In the genomic region with DNA sequence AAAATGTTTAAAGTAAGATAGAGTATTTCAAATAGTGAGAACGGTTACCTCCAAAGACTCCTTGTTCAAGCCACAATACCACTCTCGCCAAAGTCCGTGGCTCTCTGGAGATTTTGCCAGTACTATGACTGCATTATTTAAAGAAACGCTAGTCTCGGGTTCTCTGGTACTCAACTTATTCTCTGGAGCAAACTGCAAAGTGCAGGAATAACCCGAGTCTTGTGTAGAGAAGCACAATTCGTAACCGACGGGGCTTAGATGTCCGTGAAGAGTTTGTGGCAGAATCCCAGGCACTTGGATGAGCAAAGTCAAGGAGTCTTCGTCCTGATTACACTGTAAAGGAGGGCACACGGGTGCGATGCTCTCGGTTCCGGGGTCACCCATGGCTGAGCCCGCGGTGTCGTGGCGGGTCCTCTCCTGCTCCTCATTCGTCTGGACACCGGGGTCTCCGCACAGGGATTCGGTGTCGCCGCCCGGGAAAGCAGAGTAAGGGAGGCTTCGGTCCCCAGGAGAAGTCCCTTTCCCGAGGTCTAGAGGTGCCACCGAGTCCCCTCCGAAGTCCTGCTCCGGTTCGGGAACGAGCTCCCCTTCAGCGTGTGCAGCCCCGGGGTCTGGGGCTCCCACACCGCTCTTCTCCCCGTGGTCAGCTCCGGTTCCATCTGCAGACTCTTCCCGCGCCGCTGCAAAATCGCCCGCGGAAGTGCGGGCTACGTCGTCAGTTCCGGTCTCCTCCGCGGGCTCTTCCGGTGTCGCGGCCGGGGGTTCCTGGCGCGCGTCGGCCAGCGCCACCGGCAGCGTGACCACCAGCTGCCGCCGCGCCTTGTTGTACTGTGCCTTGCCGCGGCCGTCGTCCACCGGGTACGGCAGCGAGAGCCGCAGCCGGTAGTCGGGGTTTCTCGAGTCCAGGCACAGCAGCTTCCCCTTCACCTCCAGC, we compare ENCODE assay signal across 8 mouse cellular contexts. TPM values are rescaled to one million over a fixed set of nuclear protein-coding genes. Genes with fewer than 3 reads are reported as not detected.
A peak's percentile ranks its signal among the peaks of the same experiment; 100 is the strongest.
DNase-seq lines count a peak whose midpoint lies in the region; ATAC-seq and TF ChIP-seq lines count a peak whose summit lies in the region.

Gene Gm49383, minus strand, starts transcription at position 661 of the 934 bp plus-strand sequence.

- peaks cover 41% of the 10 kb centered on the region for H3K36me3 ChIP-seq in heart, embryonic 13.5 days
- 0 out of 2 replicates have a peak, but pooled peaks cover 3% of the 10 kb centered on the region for H3K36me3 ChIP-seq in kidney, postnatal 0 days (ENCODE audit: insufficient read depth, low read length)
- peaks cover 10% of the 10 kb centered on the region for H3K36me3 ChIP-seq in liver, embryonic 16.5 days (ENCODE audit: control insufficient read depth, insufficient read depth)
- peaks cover 15% of the 10 kb centered on the region for H3K36me3 ChIP-seq in neural tube, embryonic 12.5 days
- 0 out of 2 replicates have a peak, but pooled peaks cover 3% of the 10 kb centered on the region for H3K36me3 ChIP-seq in stomach, postnatal 0 days (ENCODE audit: control insufficient read depth, insufficient read depth, low read length)

- WGBS in heart, embryonic 13.5 days = under 1% methylated on average over 75 of the region's 75 CpGs
- WGBS in kidney, postnatal 0 days = under 1% methylated on average over 75 of the region's 75 CpGs
- WGBS in liver, embryonic 16.5 days (ENCODE audit: insufficient replicate concordance) = under 1% methylated on average over 75 of the region's 75 CpGs
- under 1% methylated on average over 75 of the region's 75 CpGs for WGBS in neural tube, embryonic 12.5 days
- WGBS in stomach, postnatal 0 days = under 1% methylated on average over 75 of the region's 75 CpGs

- H3K9ac ChIP-seq in heart, embryonic 13.5 days = peak within 1 kb of the TSS; percentile 87
- peak within 1 kb of the TSS; percentile 83 for H3K9ac ChIP-seq in kidney, postnatal 0 days (ENCODE audit: low read depth, low read length)
- peak within 1 kb of the TSS; percentile 82 for H3K9ac ChIP-seq in liver, embryonic 16.5 days (ENCODE audit: low read depth, low read length)
- H3K9ac ChIP-seq in neural tube, embryonic 12.5 days = peak within 1 kb of the TSS; percentile 86
- peak within 1 kb of the TSS; percentile 79 for H3K9ac ChIP-seq in stomach, postnatal 0 days (ENCODE audit: low read length)

- peaks cover 28% of the 10 kb centered on the region for H3K4me1 ChIP-seq in heart, embryonic 13.5 days
- H3K4me1 ChIP-seq in kidney, postnatal 0 days (replicated peaks; ENCODE audit: insufficient read depth, low read length) = peaks cover 8% of the 10 kb centered on the region
- H3K4me1 ChIP-seq in liver, embryonic 16.5 days (ENCODE audit: control insufficient read depth, low read depth, low read length) = peaks cover 18% of the 10 kb centered on the region
- H3K4me1 ChIP-seq in neural tube, embryonic 12.5 days = peaks cover 24% of the 10 kb centered on the region
- H3K4me1 ChIP-seq in stomach, postnatal 0 days (replicated peaks; ENCODE audit: control insufficient read depth, insufficient read depth) = 0 out of 2 replicates have a peak, but pooled peaks cover 2% of the 10 kb centered on the region

- no peaks in the 10 kb centered on the region for H3K27me3 ChIP-seq in heart, embryonic 13.5 days (replicated peaks)
- no peaks in the 10 kb centered on the region for H3K27me3 ChIP-seq in kidney, postnatal 0 days (ENCODE audit: insufficient read depth, low read length)
- no peaks in the 10 kb centered on the region for H3K27me3 ChIP-seq in liver, embryonic 16.5 days (ENCODE audit: control insufficient read depth, insufficient read depth, low read depth, low read length)
- H3K27me3 ChIP-seq in neural tube, embryonic 12.5 days (replicated peaks) = no peaks in the 10 kb centered on the region
- H3K27me3 ChIP-seq in stomach, postnatal 0 days (ENCODE audit: control insufficient read depth, insufficient read depth, low read length) = no peaks in the 10 kb centered on the region

- DNase-seq in CD8-positive naive resting alpha-beta T cell, adult 2 months (ENCODE audit: low read depth in 2 of 2, low spot score in 2 of 2) = peak; percentile 36 to 42
- peak; percentile 52 for DNase-seq in brain, embryonic 18.5 days (ENCODE audit: low read depth, low spot score)
- DNase-seq in kidney, postnatal 0 days (ENCODE audit: low spot score) = peak; percentile 89
- DNase-seq in stomach, postnatal 0 days (ENCODE audit: low spot score) = peak; percentile 74

- peak within 1 kb of the TSS; percentile 97 for H3K4me2 ChIP-seq in heart, embryonic 13.5 days
- peak within 1 kb of the TSS; percentile 71 for H3K4me2 ChIP-seq in kidney, postnatal 0 days (ENCODE audit: low read length)
- peak within 1 kb of the TSS; percentile 98 for H3K4me2 ChIP-seq in liver, embryonic 16.5 days (ENCODE audit: low read depth, low read length)
- H3K4me2 ChIP-seq in neural tube, embryonic 12.5 days (replicated peaks) = peak within 1 kb of the TSS; percentile 97
- peak within 1 kb of the TSS; percentile 89 for H3K4me2 ChIP-seq in stomach, postnatal 0 days (replicated peaks; ENCODE audit: low read depth)

- H3K4me3 ChIP-seq in heart, embryonic 13.5 days = peak within 1 kb of the TSS; percentile 97
- peak within 1 kb of the TSS; percentile 92 for H3K4me3 ChIP-seq in kidney, postnatal 0 days (replicated peaks; ENCODE audit: low read depth, low read length)
- H3K4me3 ChIP-seq in liver, embryonic 16.5 days (ENCODE audit: low read depth, low read length) = peak within 1 kb of the TSS; percentile 100
- H3K4me3 ChIP-seq in neural tube, embryonic 12.5 days = peak within 1 kb of the TSS; percentile 89
- peak within 1 kb of the TSS; percentile 92 for H3K4me3 ChIP-seq in stomach, postnatal 0 days (ENCODE audit: low read depth, low read length)

- TF ChIP-seq CTCF in kidney, postnatal 0 days (IDR thresholded peaks at IDR 0.05; ENCODE audit: low read depth) = no peak
- 0 out of 2 replicates have a peak, but pooled peaks have one; percentile 0 for TF ChIP-seq CTCF in stomach, postnatal 0 days (IDR thresholded peaks at IDR 0.05; ENCODE audit: low read depth)

- peak; percentile 74 for ATAC-seq in erythroid progenitor cell, adult 5-6 weeks (replicated peaks; ENCODE audit: low FRiP score, poor library complexity, severe bottlenecking)
- peak; percentile 58 for ATAC-seq in heart, embryonic 13.5 days (ENCODE audit: extremely low read depth, insufficient number of reproducible peaks, low FRiP score, low TSS enrichment)
- peak; percentile 68 for ATAC-seq in kidney, postnatal 0 days (replicated peaks; ENCODE audit: low FRiP score, low read depth)
- peak; percentile 74 for ATAC-seq in liver, embryonic 16.5 days (ENCODE audit: low read depth)
- peak; percentile 86 for ATAC-seq in neural tube, embryonic 12.5 days (ENCODE audit: low FRiP score, low read depth)
- peak; percentile 68 for ATAC-seq in stomach, postnatal 0 days (ENCODE audit: low FRiP score, low TSS enrichment)

- TF ChIP-seq EP300 in stomach, postnatal 0 days (optimal IDR thresholded peaks at IDR 0.05) = no peak

- H3K27ac ChIP-seq in heart, embryonic 13.5 days (replicated peaks) = peak within 1 kb of the TSS; percentile 91
- peak within 1 kb of the TSS; percentile 91 for H3K27ac ChIP-seq in kidney, postnatal 0 days
- H3K27ac ChIP-seq in liver, embryonic 16.5 days (ENCODE audit: low read length) = peak within 1 kb of the TSS; percentile 91
- H3K27ac ChIP-seq in neural tube, embryonic 12.5 days = peak within 1 kb of the TSS; percentile 81
- H3K27ac ChIP-seq in stomach, postnatal 0 days (replicated peaks) = peak within 1 kb of the TSS; percentile 92

- H3K9me3 ChIP-seq in heart, embryonic 13.5 days = no peaks in the 10 kb centered on the region
- no peaks in the 10 kb centered on the region for H3K9me3 ChIP-seq in kidney, postnatal 0 days (replicated peaks; ENCODE audit: low read length)
- H3K9me3 ChIP-seq in liver, embryonic 16.5 days (replicated peaks; ENCODE audit: control insufficient read depth, low read length) = no peaks in the 10 kb centered on the region
- no peaks in the 10 kb centered on the region for H3K9me3 ChIP-seq in neural tube, embryonic 12.5 days
- H3K9me3 ChIP-seq in stomach, postnatal 0 days (ENCODE audit: control insufficient read depth, low read length) = no peaks in the 10 kb centered on the region

RNA-seq across cellular contexts. Expression of gene Gm49383, which starts in this region (rescaled TPM):
- 4.7 TPM in 1 of 2 replicates, not detected in the other for total RNA-seq in erythroid progenitor cell, adult 5-6 weeks (2015; ENCODE audit: low replicate concordance)
- 22.2 and 23.9 TPM in 2 replicates for total RNA-seq in erythroid progenitor cell, adult 5-6 weeks (2017; ENCODE audit: low replicate concordance)
- polyA plus RNA-seq in heart, embryonic 13.5 days (2015; fragmentation: Nextera tagmentation; extraction: Ambion mirVana) = 19.0 and 20.5 TPM in 2 replicates
- 15.2 and 19.8 TPM in 2 replicates for polyA plus RNA-seq in kidney, postnatal 0 days (2015; fragmentation: Nextera tagmentation; extraction: Ambion mirVana)
- 13.8 and 15.6 TPM in 2 replicates for polyA plus RNA-seq in liver, embryonic 16.5 days (2015; fragmentation: Nextera tagmentation; extraction: Ambion mirVana)
- 26.6 and 27.6 TPM in 2 replicates for polyA plus RNA-seq in neural tube, embryonic 12.5 days (2016; fragmentation: Nextera tagmentation; extraction: Ambion mirVana)
- 6.9 and 10.3 TPM in 2 replicates for polyA plus RNA-seq in stomach, postnatal 0 days (2015; fragmentation: Nextera tagmentation; extraction: Ambion mirVana)

Comparison
In these comparisons a context has a peak if more than half of its experiments do, and no peak if none do; other contexts are left out.
1. Peak in every context shown above with its lines: DNase-seq, ATAC-seq, H3K4me3 ChIP-seq and H3K27ac ChIP-seq.
2. DNase-seq: peak in every context shown above with its lines; median percentile 89 in kidney, postnatal 0 days; 74 in stomach, postnatal 0 days; 52 in brain, embryonic 18.5 days; 39 in CD8-positive naive resting alpha-beta T cell, adult 2 months.